Mouse (Mus musculus) limb, embryonic 10.5 days (tissue): Measurements from ENCODE around the gene Slc7a10. TPM values are rescaled to one million over a fixed set of nuclear protein-coding genes. Genes with fewer than 3 reads are reported as not detected.
A peak's percentile ranks its signal among the peaks of the same experiment; 100 is the strongest.
"Not testable (repeated sequence)": the region's sequence is repeated elsewhere in the genome, so short reads cannot be mapped to it uniquely, and the experiment has no call there.

ENCODE experiments used
- DNase-seq: peaks from one replicate; pipeline ENCODE4 v3.0.0-alpha.2; 2017; ENCODE audit warnings: low spot score
- H3K27ac ChIP-seq: fragments of 300-500 bp; sonication (generic); 2 replicates; pipeline ENCODE4 v1.5.1; 2016; ENCODE audit warnings: mild to moderate bottlenecking
- H3K27me3 ChIP-seq: fragments of 300-500 bp; sonication (generic); 2 replicates; pipeline ENCODE4 v1.6.1; 2016; ENCODE audit warnings: low read depth, mild to moderate bottlenecking; ENCODE audit not compliant: poor library complexity, severe bottlenecking
- H3K36me3 ChIP-seq: fragments of 300-500 bp; sonication (generic); 2 replicates; pipeline ENCODE4 v1.6.1; 2016; ENCODE audit warnings: mild to moderate bottlenecking, moderate library complexity
- H3K4me1 ChIP-seq: fragments of 300-500 bp; sonication (generic); 2 replicates; pipeline ENCODE4 v1.6.1; 2016
- H3K4me3 ChIP-seq: fragments of 300-500 bp; sonication (generic); 2 replicates; pipeline ENCODE4 v1.5.1; 2016; ENCODE audit warnings: mild to moderate bottlenecking, moderate library complexity
- H3K9me3 ChIP-seq: fragments of 300-500 bp; sonication (generic); replicated peaks from 2 replicates; pipeline ENCODE4 v1.6.1; 2016; ENCODE audit warnings: mild to moderate bottlenecking
- WGBS: fragments of 180-500 bp; shearing (Covaris S2); methylation state at CpG from one replicate; pipeline ENCODE4 v1.1.7; 2016; 5-methylcytosine and 5-hydroxymethylcytosine counted together
- polyA plus RNA-seq: library from polyadenylated mRNA; unstranded; fragments of >200 nt; fragmentation: Nextera tagmentation; extraction: Ambion mirVana; gene quantifications from 2 replicates; pipeline ENCODE4 v1.2.1, GENCODE M21; 2016

The Slc7a10 gene
- polyA plus RNA-seq, 1 experiment from 2014 or later, result 0.31 TPM

GRCm38 (mm10) chr7:35232796-35233455 is 46.7 kb downstream of the Slc7a10 start:
- DNase-seq, result no peak
- H3K4me1 ChIP-seq, result peaks cover 15% of the 10 kb centered on the region
- H3K9me3 ChIP-seq, result no peaks in the 10 kb centered on the region
- no peaks in the 10 kb centered on the region for H3K27me3 ChIP-seq
- H3K36me3 ChIP-seq, result no peaks in the 10 kb centered on the region
- 22% methylated on average over 13 of the region's 13 CpGs for WGBS
- peak overlapping the region; percentile 69 for H3K4me3 ChIP-seq
- H3K27ac ChIP-seq, result 0 out of 2 replicates have a peak overlapping the region, but pooled peaks have one; percentile 16

- peak; percentile 39 for DNase-seq
- WGBS, result 52% methylated on average over 12 of the region's 12 CpGs
- peaks cover 15% of the 10 kb centered on the region for H3K4me1 ChIP-seq
These were observed 47.7 kb downstream of the Slc7a10 start for GRCm38 (mm10) chr7:35233861-35234260.

GRCm38 (mm10) chr7:35234361-35235245 is 48.4 kb downstream of the Slc7a10 start:
- WGBS, result under 1% methylated on average over 45 of the region's 45 CpGs
- Histone ChIP-seq H3K4me1 (peaks cover 15% of the 10 kb centered on the region), H3K27me3 (no peaks in the 10 kb centered on the region), H3K4me3 (peak overlapping the region; percentile 69), H3K36me3 (no peaks in the 10 kb centered on the region), H3K9me3 (no peaks in the 10 kb centered on the region), H3K27ac (peak overlapping the region; percentile 88)
- DNase-seq, result peak; percentile 100

More at GRCm38 (mm10) chr7:35233861-35234260, 47.7 kb downstream of the Slc7a10 start:
- Histone ChIP-seq H3K27me3 (no peaks in the 10 kb centered on the region), H3K27ac (peak overlapping the region; percentile 88), H3K9me3 (no peaks in the 10 kb centered on the region), H3K36me3 (no peaks in the 10 kb centered on the region), H3K4me3 (peak overlapping the region; percentile 69)

GRCm38 (mm10) chr7:35235308-35235707 is 49.1 kb downstream of the Slc7a10 start:
- WGBS, result 16% methylated on average over 9 of the region's 9 CpGs
- peak overlapping the region; percentile 69 for H3K4me3 ChIP-seq
- H3K9me3 ChIP-seq, result no peaks in the 10 kb centered on the region
- peak overlapping the region; percentile 88 for H3K27ac ChIP-seq
- peak; percentile 76 for DNase-seq
- H3K36me3 ChIP-seq, result no peaks in the 10 kb centered on the region
- peaks cover 15% of the 10 kb centered on the region for H3K4me1 ChIP-seq
- no peaks in the 10 kb centered on the region for H3K27me3 ChIP-seq

- not testable (repeated sequence) for H3K4me3 ChIP-seq, H3K36me3 ChIP-seq, DNase-seq, H3K27ac ChIP-seq, H3K9me3 ChIP-seq, H3K27me3 ChIP-seq
- peaks cover 14% of the 10 kb centered on the region for H3K4me1 ChIP-seq
- WGBS, result 77% methylated on average over 3 of the region's 3 CpGs
These were observed 51.8 kb downstream of the Slc7a10 start for GRCm38 (mm10) chr7:35237935-35238334.

Other genes with a start within 250 kb of the Slc7a10 start
- 40.3 and 44.9 TPM in 2 replicates for gene Cebpg, start 129.8 kb upstream of the Slc7a10 start, polyA plus RNA-seq
- 0.25 and 0.40 TPM in 2 replicates for gene Cebpa, start 67.1 kb upstream of the Slc7a10 start, polyA plus RNA-seq
- gene Lrp3, start 29.1 kb downstream of the Slc7a10 start, polyA plus RNA-seq, result 7.8 and 9.4 TPM in 2 replicates
- 15.9 and 17.8 TPM in 2 replicates for gene Gpatch1, start 132.1 kb downstream of the Slc7a10 start, polyA plus RNA-seq
- 3.2 and 3.5 TPM in 2 replicates for gene Rhpn2, start 147.8 kb downstream of the Slc7a10 start, polyA plus RNA-seq
- gene Faap24, start 210.5 kb downstream of the Slc7a10 start, polyA plus RNA-seq, result 18.2 and 18.7 TPM in 2 replicates
- gene Cep89, start 210.7 kb downstream of the Slc7a10 start, polyA plus RNA-seq, result 59.0 and 64.4 TPM in 2 replicates